Mouse (Mus musculus) spleen, adult 12 weeks (tissue): Measurements from ENCODE around the gene Lrrk2.

Experiments used
- DNase-seq: peaks from one replicate; pipeline ENCODE4 v3.0.0; 2022; ENCODE audit warnings: low spot score

Gene Lrrk2

GRCm38 (mm10) chr15:91685880-91686563, 13.0 kb downstream of the Lrrk2 start:
- no peak for DNase-seq

DNA sequence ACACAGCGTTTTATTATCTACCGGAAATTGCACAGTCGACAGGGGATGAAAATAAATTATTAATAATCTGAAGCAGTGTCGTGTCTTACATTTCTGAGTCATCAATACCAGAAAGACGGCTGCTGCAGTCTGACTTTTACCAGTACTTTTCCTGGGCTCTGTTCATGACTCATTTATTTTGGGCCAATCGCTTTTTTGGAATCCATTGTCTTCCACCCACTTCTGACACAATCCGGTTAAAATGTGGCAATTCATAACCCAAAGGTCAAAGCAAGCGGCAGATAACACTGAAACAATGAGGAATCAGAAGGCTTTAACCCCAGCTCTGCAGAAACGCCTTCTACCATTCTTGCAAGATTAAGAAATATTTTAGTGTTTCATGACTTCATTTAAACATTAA, 17.7 kb downstream of the Lrrk2 start:
- DNase-seq, result no peak

- no peak for DNase-seq
These were observed 20.1 kb downstream of the Lrrk2 start for GRCm38 (mm10) chr15:91693051-91693450.

DNA sequence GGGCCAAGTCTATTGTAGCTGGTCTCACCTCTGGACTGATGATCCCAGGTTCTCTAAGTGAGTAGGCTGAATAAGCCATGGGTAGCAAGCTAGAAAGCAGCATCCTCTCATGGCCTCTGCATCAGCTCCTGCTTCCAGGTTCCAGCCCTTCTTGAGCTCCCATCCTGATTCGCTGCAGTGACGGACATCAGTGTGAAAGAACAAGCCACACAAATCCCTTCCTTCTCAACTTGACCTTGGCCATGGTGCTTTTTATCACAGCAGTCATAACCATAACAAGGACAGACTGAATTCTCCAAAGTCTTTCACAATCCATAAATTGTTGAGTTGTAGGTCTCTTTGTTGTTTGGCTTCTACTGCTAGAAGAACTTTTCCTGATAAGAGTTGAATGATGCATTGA, 20.9 kb downstream of the Lrrk2 start:
- DNase-seq, result no peak

DNA sequence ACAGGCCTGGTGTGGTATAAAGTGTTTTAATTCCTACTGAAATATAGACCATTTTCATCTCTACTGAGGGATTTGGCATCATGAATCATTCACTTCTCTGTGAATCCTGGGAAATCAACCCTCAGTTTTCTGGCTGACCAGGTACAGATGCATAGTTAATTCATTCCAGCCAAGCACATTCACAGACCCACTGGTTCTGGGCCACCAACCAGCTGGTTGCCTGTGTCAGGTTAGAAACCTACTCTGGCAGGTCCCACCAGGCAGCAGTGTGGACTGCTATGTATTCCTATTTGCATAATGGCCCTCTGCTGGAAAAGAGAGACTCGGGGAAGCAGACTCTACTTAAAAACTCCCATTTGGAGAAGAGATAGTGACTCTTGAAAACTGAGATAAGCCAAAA, 27.9 kb downstream of the Lrrk2 start:
- DNase-seq, result no peak

- DNase-seq, result no peak
These were observed 30.2 kb downstream of the Lrrk2 start for GRCm38 (mm10) chr15:91702991-91703715.

DNA sequence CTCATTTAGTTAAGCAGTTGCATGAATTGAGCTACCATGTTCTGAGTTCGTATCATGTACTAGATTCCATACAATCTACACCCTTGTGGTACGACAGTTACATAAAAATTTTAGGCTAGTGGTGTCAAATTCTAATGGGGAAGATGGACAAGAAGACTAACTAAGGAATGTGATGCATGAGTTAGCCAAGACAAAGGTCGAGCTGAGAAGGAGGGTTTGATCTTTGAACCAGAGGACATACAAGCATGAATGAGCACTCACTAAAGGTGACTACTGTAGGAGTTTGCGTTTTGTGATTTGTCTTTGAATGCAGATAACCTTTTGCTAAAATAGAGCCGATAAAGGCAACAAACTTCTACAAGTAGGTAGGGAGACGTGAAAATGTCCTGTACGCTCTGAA, 31.1 kb downstream of the Lrrk2 start:
- DNase-seq, result no peak

DNA sequence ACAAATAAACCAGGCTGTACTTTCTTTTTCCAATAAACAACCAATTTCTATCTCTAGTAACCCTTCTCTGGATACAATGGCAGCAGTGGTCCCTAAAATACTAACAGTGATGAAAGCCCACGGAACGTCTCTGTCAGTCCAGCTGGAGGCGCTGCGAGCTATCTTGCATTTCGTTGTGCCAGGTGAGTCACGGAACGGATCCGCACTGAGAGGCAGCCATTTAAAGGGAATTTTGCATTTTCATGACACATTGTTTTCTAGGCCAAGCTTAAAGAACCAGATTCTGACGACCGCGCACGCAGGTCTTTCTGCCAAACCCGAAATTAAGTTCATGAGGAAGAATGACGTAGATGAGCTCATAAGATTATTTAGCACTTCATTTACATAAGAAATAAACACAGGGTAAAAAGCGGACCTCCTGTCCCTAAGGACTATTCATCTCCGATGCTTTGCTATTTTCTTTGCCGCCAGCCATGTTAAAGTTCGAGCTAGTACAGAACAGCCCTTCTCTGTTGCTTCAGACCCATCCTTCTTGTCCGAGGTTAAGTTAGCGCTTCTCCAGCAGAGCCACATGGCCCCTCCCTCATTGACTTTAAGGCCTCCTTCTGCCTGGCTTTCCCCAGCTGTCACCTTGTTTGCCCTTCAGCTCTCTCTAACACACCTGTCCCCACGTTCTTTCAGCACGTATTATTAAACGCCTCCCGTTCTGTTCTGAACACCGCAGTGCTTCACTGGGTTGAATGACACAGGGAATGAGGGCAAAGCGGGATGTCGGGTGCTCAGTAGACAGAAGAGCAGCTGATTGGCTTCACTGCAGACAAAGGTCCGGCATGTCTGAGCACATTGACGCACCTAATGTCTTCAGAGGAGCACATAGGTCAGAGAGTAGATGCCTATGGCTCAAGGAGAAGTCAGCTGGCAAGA, 36.5 kb downstream of the Lrrk2 start:
- no peak for DNase-seq

GRCm38 (mm10) chr15:91735216-91735922, 62.4 kb downstream of the Lrrk2 start:
- no peak for DNase-seq

DNA sequence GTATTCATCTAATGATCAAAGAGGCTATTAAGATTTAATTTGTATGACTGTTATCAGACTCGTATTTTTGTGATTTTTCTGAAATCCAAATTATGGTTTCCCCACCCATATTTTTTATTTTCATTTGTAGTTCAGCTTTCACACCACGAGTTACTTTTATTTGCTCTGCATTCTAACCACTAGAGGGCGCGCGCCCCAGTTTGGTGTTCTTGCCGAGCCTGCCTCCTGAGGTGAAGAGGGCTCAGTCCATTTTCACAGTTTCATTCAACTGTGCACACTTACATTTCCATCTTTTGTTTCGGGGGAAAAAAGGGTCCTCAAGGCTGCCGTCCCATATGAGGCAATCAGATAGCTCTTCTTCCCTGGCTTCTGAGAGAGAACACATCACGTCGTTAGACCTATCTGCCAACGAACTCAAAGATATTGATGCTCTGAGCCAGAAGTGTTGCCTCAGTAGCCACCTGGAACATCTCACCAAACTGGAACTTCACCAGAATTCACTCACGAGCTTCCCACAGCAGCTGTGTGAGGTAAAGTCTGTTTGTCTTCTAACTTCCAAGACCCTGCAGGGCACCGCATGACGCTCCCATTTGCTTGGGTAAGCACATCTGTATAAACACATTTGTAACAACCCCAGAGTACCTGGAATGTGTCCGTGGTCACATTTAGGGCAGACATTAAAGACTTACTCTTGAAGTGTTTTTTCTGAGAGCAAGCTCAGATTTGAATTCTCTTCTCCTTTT, 64.0 kb downstream of the Lrrk2 start:
- no peak for DNase-seq

DNA sequence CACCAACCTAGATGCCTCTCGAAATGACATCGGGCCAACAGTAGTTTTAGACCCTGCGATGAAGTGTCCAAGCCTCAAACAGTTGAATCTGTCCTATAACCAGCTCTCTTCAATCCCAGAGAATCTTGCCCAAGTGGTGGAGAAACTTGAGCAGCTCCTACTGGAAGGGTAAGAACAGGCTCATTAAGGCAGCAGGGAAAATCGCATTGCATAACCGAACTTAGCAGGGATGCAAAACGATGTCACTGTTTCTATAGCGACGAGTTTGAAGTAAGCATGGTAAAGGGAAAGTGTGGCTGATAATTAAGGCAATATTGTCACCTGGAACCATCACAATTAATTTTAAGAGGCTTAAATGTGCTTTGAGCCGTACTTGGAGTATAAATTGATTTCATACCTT, 65.8 kb downstream of the Lrrk2 start:
- DNase-seq, result no peak

- DNase-seq, result no peak
These were observed 72.5 kb downstream of the Lrrk2 start for GRCm38 (mm10) chr15:91745501-91745900.

DNA sequence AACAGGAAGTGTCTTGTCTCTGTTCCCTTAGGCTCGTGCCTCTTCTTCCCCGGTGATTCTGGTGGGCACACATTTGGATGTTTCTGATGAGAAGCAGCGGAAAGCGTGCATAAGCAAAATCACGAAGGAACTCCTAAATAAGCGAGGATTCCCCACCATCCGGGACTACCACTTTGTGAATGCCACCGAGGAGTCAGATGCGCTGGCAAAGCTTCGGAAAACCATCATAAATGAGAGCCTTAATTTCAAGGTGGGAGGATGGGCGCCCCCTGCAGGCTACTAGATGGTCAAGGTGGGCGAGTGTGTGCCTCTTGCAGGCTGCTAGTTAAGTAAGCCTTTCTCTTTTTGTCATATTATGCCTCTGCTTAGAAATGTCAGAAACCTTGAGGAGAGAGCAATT, 79.1 kb downstream of the Lrrk2 start:
- no peak for DNase-seq

- no peak for DNase-seq
These were observed 80.6 kb downstream of the Lrrk2 start for GRCm38 (mm10) chr15:91753378-91754080.

GRCm38 (mm10) chr15:91754546-91754945, 81.6 kb downstream of the Lrrk2 start:
- DNase-seq, result no peak

DNA sequence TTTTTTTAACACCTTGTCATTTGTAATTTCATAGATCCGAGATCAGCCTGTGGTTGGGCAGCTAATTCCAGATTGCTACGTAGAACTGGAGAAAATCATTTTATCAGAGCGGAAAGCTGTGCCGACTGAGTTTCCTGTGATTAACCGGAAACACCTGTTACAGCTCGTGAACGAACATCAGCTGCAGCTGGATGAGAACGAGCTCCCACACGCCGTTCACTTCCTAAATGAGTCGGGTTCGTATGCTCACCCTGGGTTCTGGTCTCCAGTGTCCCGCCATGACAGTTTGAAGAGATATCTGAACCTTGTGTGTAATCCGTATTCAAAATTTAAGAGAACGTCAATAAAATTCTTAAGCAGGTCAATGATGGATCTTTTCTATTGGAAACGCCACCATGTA, 82.8 kb downstream of the Lrrk2 start:
- no peak for DNase-seq

GRCm38 (mm10) chr15:91772041-91772440, 99.1 kb downstream of the Lrrk2 start:
- DNase-seq, result no peak

- no peak for DNase-seq
These were observed 106.2 kb downstream of the Lrrk2 start for GRCm38 (mm10) chr15:91779166-91779565.

GRCm38 (mm10) chr15:91781172-91781571, 108.2 kb downstream of the Lrrk2 start:
- no peak for DNase-seq

DNA sequence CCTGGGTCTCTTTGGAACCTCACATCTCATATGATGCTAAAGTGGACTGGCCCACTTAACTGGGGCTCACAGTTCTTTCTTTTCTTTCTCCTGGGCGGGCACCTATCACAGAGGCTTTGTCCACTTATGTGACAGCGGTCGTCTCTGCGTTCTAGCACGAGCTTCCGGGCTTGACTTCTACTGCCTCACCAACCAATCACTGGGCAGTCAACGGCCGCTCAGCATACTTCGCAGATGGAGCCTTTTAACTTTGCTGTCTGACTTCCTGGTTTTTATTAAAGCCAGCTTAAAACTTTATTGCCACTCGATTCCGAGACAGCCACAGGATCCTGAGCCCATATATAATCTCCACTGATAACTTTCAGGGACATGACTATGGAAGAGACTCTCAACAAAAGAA, 115.4 kb downstream of the Lrrk2 start:
- no peak for DNase-seq

DNA sequence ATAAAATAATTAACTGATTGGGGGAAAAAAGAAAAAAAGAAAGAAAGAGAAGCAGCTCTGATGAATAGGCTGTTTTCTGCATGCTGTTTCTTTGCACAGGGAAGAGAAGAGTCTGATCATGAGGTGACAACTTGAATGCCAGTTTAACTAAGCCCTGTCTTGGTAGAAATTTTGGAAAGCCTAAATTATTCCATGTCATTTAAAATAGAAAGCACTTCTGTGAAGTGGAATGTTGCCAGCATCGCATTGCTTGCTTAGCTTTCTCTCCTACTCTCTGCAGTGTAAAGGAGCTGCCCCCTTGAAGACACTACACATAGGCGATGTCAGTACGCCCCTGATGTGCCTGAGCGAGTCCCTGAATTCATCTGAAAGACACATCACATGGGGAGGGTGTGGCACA, 133.5 kb downstream of the Lrrk2 start:
- no peak for DNase-seq
